Mouse (Mus musculus): ENCODE measurements at regions not wholly inside any gene's neighbourhood (a gene's known extent, or its start where the extent isn't known, plus 50 kb on each side); places are given as distances from the start of the nearest gene placed in this dataset.

GRCm38 (mm10) chr7:73306296-73306695, 69.0 kb upstream of the Rgma start:
- TF ChIP-seq USF2 (IDR thresholded peaks at IDR 0.05; ENCODE audit: borderline replicate concordance in 1 of 2, insufficient read depth in 1 of 2, low read depth in 1 of 2, low read length in 2 of 2) (no peak), TAL1 (IDR thresholded peaks at IDR 0.05; ENCODE audit: low read length) (no peak), KAT2A (conservative IDR thresholded peaks at IDR 0.05; ENCODE audit: low read depth, low read length) (no peak), GABPA (IDR thresholded peaks at IDR 0.05; ENCODE audit: low read depth, low read length) (no peak)
- Histone ChIP-seq H3K27me3 (ENCODE audit: control insufficient read depth in 1 of 2, insufficient read depth in 2 of 2, low read length in 2 of 2) (no peaks in the 10 kb centered on the region), H3K9me3 (replicated peaks; ENCODE audit: insufficient read depth, low read length) (no peaks in the 10 kb centered on the region), H3K27ac (ENCODE audit: control insufficient read depth, low read depth, low read length) (no peak overlapping the region), H3K79me2 (ENCODE audit: control insufficient read depth, insufficient read depth, low read length, poor library complexity) (no peaks in the 10 kb centered on the region), H3K4me3 (ENCODE audit: control insufficient read depth in 1 of 2, insufficient read depth in 1 of 2, low read depth in 2 of 2, low read length in 2 of 2) (no peak overlapping the region), H3K4me1 (ENCODE audit: control insufficient read depth in 1 of 2, insufficient read depth in 2 of 2, low read length in 2 of 2) (no peaks in the 10 kb centered on the region), H3K9ac (ENCODE audit: control insufficient read depth, low read depth, low read length, poor library complexity, severe bottlenecking) (no peak overlapping the region), H3K36me3 (ENCODE audit: control insufficient read depth in 1 of 2, insufficient read depth in 2 of 2, low read length in 2 of 2) (no peaks in the 10 kb centered on the region)
- DNase-seq (ENCODE audit: low read depth, low spot score) = no peak

GRCm38 (mm10) chr7:73306728-73307127, 68.6 kb upstream of the Rgma start:
- Histone ChIP-seq H3K4me3 (ENCODE audit: control insufficient read depth in 1 of 2, insufficient read depth in 1 of 2, low read depth in 2 of 2, low read length in 2 of 2) (no peak overlapping the region), H3K27ac (ENCODE audit: control insufficient read depth, low read depth, low read length) (no peak overlapping the region), H3K36me3 (ENCODE audit: control insufficient read depth in 1 of 2, insufficient read depth in 2 of 2, low read length in 2 of 2) (no peaks in the 10 kb centered on the region), H3K27me3 (ENCODE audit: control insufficient read depth in 1 of 2, insufficient read depth in 2 of 2, low read length in 2 of 2) (no peaks in the 10 kb centered on the region), H3K79me2 (ENCODE audit: control insufficient read depth, insufficient read depth, low read length, poor library complexity) (no peaks in the 10 kb centered on the region), H3K9me3 (replicated peaks; ENCODE audit: insufficient read depth, low read length) (no peaks in the 10 kb centered on the region), H3K4me1 (ENCODE audit: control insufficient read depth in 1 of 2, insufficient read depth in 2 of 2, low read length in 2 of 2) (no peaks in the 10 kb centered on the region), H3K9ac (ENCODE audit: control insufficient read depth, low read depth, low read length, poor library complexity, severe bottlenecking) (no peak overlapping the region)
- DNase-seq (ENCODE audit: low read depth, low spot score) = no peak
- TF ChIP-seq CHD2 (IDR thresholded peaks at IDR 0.05; ENCODE audit: low read length) (no peak), SIN3A (IDR thresholded peaks at IDR 0.05; ENCODE audit: low read length) (no peak)

GRCm38 (mm10) chr7:73307586-73308490, 67.5 kb upstream of the Rgma start:
- no peaks in the 10 kb centered on the region for H3K4me1 ChIP-seq (ENCODE audit: control insufficient read depth in 1 of 2, insufficient read depth in 2 of 2, low read length in 2 of 2)
- no peak for TF ChIP-seq SMC3 (IDR thresholded peaks at IDR 0.05; ENCODE audit: low read depth, low read length)
- TF ChIP-seq JUND (IDR thresholded peaks at IDR 0.05; ENCODE audit: low read depth, low read length) = no peak
- no peak for TF ChIP-seq TBP (IDR thresholded peaks at IDR 0.05; ENCODE audit: low read depth, low read length)
- no peak for TF ChIP-seq GABPA (IDR thresholded peaks at IDR 0.05; ENCODE audit: low read depth, low read length)
- TF ChIP-seq ZKSCAN1 (IDR thresholded peaks at IDR 0.05; ENCODE audit: low read depth, low read length) = no peak
- TF ChIP-seq MXI1 (IDR thresholded peaks at IDR 0.05; ENCODE audit: low read depth, low read length) = no peak
- no peak for TF ChIP-seq CHD1 (IDR thresholded peaks at IDR 0.05; ENCODE audit: low read depth, low read length)
- TF ChIP-seq ZNF384 (IDR thresholded peaks at IDR 0.05; ENCODE audit: low read depth, low read length) = no peak
- no peak for TF ChIP-seq BHLHE40 (IDR thresholded peaks at IDR 0.05; ENCODE audit: borderline replicate concordance, low read depth, low read length)
- TF ChIP-seq USF1 (IDR thresholded peaks at IDR 0.05; ENCODE audit: low read depth, low read length) = no peak
- TF ChIP-seq ZMIZ1 (IDR thresholded peaks at IDR 0.05; ENCODE audit: low read depth, low read length) = no peak
- no peak for TF ChIP-seq MEF2A (IDR thresholded peaks at IDR 0.05; ENCODE audit: extremely low read depth, insufficient replicate concordance, low read depth, low read length, poor library complexity, severe bottlenecking)
- TF ChIP-seq MYC (IDR thresholded peaks at IDR 0.05; ENCODE audit: low read depth, low read length) = no peak
- no peak overlapping the region for H3K9ac ChIP-seq (ENCODE audit: control insufficient read depth, low read depth, low read length, poor library complexity, severe bottlenecking)
- H3K36me3 ChIP-seq (ENCODE audit: control insufficient read depth in 1 of 2, insufficient read depth in 2 of 2, low read length in 2 of 2) = no peaks in the 10 kb centered on the region
- no peaks in the 10 kb centered on the region for H3K27me3 ChIP-seq (ENCODE audit: control insufficient read depth in 1 of 2, insufficient read depth in 2 of 2, low read length in 2 of 2)
- no peak overlapping the region for H3K27ac ChIP-seq (ENCODE audit: control insufficient read depth, low read depth, low read length)
- H3K79me2 ChIP-seq (ENCODE audit: control insufficient read depth, insufficient read depth, low read length, poor library complexity) = no peaks in the 10 kb centered on the region
- no peak overlapping the region for H3K4me3 ChIP-seq (ENCODE audit: control insufficient read depth in 1 of 2, insufficient read depth in 1 of 2, low read depth in 2 of 2, low read length in 2 of 2)
- DNase-seq (ENCODE audit: low read depth, low spot score) = no peak
- no peaks in the 10 kb centered on the region for H3K9me3 ChIP-seq (replicated peaks; ENCODE audit: insufficient read depth, low read length)

Measured in MEL (cell line).